Mouse (Mus musculus) midbrain, embryonic 14.5 days (tissue): ENCODE data around the gene Ly6c1. TPM values are rescaled to one million over a fixed set of nuclear protein-coding genes. Genes with fewer than 3 reads are reported as not detected.

ENCODE experiments used
- polyA plus RNA-seq: library from polyadenylated mRNA; unstranded; fragments of >200 nt; fragmentation: Nextera tagmentation; extraction: Ambion mirVana; gene quantifications from 2 replicates; pipeline ENCODE4 v1.2.1, GENCODE M21; 2014

The Ly6c1 gene
- polyA plus RNA-seq, 1 experiment from 2014 or later = 3.1 TPM

Other genes with a start within 250 kb of the Ly6c1 start
- not detected in 2 replicates for gene Gml2, start 229.8 kb downstream of the Ly6c1 start, polyA plus RNA-seq
- gene 2010109I03Rik, start 151.8 kb downstream of the Ly6c1 start, polyA plus RNA-seq = not detected in 2 replicates
- gene Ly6i, start 65.4 kb downstream of the Ly6c1 start, polyA plus RNA-seq = not detected in 2 replicates
- 0.55 and 1.5 TPM in 2 replicates for gene Ly6a, start 50.8 kb downstream of the Ly6c1 start, polyA plus RNA-seq
- gene Ly6c2, start 63.1 kb upstream of the Ly6c1 start, polyA plus RNA-seq = 0.88 TPM in 1 of 2 replicates, not detected in the other
- gene Ly6g, start 106.4 kb upstream of the Ly6c1 start, polyA plus RNA-seq = not detected in 2 replicates
- not detected in 2 replicates for gene BC025446, start 167.5 kb upstream of the Ly6c1 start, polyA plus RNA-seq
- not detected in 2 replicates for gene Ly6f, start 219.6 kb upstream of the Ly6c1 start, polyA plus RNA-seq